Mouse (Mus musculus) left cerebral cortex, postnatal 25 days (tissue): ENCODE measurements around the gene Tmem204. TPM values are rescaled to one million over a fixed set of nuclear protein-coding genes. Genes with fewer than 3 reads are reported as not detected.
A peak's percentile ranks its signal among the peaks of the same experiment; 100 is the strongest.

Source experiments
- DNase-seq, 2 experiments: peaks; one replicate each; pipeline ENCODE4 v3.0.0; 2022; ENCODE audit warnings: low spot score in 2 of 2, mixed read lengths in 1 of 2
- intact Hi-C: fragments of 180-260 bp; cut with DNase I; formaldehyde crosslinking; loops from one replicate; pipeline ENCODE4 v1.15.1; 2025
- total RNA-seq, 2 experiments: library from RNA; stranded (reverse); gene quantifications; 2 replicates each; pipeline ENCODE4 v1.2.3; 2021

Tmem204 gene
- total RNA-seq, 2 experiments from 2014 or later: 10.5 to 11.8 TPM

DNA sequence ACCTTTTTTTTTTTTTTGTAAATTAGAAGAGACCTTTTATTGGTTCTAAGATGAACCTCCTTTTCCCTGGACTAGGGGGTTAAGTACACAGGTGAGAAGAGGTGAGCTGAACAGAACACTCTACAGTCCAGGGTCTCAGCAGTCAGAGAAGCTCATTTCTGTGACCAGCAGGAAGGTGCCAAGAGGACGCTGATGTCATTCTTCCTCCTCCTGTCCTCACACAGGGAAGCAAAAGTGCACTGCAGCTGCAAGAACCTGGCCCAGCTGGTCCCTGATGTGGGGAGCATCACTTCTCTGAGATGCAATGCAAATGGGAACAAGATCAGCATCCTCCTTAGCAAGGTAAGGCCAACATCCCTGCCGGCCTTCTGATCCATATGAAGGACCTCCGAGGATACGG, 38.1 kb downstream of the Tmem204 start:
- DNase-seq: no peak
- intact Hi-C loops: no loop called here

DNA sequence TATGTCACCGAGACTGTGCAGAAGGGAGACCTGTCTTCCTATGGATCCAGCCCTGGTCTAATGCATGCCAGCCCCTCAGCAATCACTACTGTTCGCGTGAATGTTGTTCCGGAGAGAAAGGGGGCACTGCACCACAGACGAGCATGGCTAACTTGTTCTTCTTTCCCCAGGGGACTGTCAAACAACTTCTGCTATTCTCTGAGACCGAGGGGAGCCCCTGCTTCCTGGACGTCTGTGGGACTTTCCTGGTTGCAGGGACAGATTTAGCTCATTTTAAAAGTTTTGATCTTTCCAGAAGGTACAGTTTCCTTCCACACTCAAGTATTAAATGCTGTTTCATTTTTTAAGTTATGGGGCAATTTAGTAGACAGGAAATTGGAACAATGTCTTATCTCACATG, 38.5 kb downstream of the Tmem204 start:
- no peak for DNase-seq
- intact Hi-C loops: no loop called here

DNA sequence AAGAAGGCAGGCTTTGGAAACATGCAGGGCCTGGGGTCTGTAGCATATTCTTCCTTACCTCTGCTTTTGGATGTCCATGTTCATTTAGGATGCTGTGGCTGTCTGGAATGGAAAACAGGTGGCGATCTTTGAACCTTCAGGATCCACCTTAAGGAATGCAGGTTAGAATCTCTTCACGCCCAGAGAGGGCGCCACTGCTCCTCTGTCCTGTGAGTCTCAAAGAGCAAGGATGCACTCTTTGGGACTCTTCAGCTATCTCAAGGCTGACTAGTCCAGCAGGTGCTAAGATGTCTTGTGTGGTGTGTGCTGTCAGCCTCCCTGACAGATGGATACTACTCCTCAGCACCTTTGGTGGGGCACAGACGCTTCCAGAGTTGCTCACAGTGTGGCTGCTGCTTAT, 47.2 kb downstream of the Tmem204 start:
- intact Hi-C loops: loop anchor here (5.0 kb wide), 1 partner anchor 46 kb away; the partner anchor contains the start of gene Tmem204
- DNase-seq: no peak

DNA sequence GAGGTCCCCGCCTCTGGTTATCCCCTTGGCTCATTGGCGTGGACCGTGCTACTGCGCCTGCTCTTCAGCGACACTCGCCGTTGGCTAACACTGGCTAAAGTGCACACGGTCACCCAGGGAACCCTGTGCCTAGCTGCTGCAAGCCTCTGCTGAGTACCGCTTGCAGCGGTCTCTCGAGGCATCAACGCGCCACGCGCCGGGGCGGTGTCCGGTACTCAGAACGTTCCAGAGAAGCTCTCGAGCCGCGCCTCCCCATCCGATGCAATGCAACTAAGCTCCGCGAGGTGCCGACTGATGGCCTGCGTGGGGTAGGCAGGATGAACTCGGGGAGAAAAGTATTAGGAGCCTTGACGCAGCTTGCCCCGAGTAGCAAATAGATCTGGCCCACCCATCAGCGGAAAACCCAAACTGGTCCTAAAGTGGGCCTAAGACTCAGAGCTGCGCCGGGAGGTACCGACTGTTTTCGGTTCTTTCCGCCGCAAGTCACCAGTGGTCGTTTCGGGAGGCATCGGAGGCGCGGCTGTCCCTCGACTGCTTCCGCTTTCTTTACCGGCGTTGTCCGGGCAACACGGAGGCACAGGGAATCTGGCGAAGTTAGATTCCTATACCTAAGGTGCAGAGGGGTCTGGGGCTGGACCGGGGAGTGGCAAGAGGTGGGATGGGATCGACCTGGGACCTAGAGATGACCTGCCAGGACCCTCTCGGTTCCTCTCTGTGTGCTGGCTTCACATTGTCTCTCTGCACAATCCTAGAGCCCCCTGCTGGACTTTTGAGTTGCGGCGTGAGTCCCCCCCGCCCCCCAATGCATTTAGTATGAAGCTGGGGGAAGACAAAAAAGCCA, 66.9 kb downstream of the Tmem204 start:
- intact Hi-C loops: loop anchor here (2.0 kb wide), 1 partner anchor 80 kb away; the partner anchor contains the start of gene Mapk8ip3
- DNase-seq: peak in 1 of 2 experiments; percentile 84

DNA sequence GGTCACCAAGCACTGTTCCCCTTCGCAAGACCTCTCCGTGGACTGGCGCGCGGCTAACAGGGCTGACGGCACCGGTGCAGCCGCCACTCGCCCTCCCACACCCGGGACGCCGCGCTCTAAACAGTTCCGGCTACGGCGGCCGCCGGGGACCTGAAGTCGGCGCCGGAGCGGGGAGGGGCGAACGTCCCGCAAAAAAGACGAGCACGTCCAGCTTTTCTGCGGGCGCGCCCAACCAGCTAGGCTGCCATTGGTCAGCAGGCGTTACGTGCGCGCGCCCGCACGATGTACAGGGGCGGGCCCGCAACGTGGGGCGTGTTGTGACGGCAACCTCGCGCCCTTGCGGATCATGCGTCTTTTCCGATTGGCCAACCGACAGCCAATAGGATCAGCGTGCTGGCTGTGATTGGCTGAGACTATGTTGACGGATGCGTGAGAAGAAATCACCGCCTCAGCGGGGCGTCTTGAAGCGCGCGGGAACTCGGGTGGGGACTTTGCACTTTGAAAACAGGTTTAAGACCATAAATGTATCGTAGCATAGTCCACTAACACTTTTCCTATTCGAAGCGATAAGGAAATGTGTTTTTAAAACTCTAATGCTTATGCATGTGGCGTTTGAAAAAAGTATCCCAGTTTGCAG, 67.6 kb downstream of the Tmem204 start, which contains the start of the genes Cramp1l and Ift140:
TSS of gene Cramp1l (minus strand) at position 134 of the 637 bp plus-strand sequence.
TSS of gene Ift140 (plus strand) at position 431 of the 637 bp plus-strand sequence.
- intact Hi-C loops: loop anchor here (2.0 kb wide), 1 partner anchor 79 kb away; the partner anchor contains the start of gene Mapk8ip3
- peak; percentile 100 for DNase-seq

DNA sequence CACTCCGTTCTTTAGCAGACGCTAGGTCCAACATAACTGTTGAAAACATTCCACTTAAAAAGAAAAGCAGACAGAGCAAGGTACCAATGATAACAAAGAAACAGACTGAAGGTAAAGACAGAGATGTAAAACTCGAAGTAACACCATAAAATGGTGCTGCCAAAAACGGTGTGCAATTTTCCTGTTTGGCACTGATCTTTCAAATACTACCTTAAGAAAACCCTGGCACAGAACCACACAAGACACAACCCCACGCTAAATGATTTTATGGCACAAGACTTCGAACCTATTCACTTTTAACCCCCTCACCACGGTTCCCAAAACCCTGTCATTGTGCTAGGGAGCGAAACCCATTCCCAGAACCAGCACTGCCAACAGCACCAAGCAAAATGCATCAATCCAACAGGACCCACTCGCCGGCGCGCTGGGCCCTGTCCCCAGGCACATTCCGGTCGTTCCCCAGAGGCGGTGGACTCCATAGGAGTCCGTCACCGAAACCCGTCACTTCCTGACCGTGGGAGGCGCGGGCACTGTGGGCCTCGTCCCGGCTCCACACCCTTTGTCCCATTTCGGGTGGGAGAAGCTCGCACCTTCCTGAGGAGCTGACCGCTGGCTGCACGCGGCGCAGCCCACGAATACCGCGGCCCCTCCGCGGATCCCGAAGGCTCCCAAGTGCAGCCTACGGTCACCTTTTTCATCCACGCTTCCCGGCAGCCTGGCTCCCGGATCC, 68.4 kb downstream of the Tmem204 start:
- intact Hi-C loops: no loop called here
- peak; percentile 54 to 63 for DNase-seq

DNA sequence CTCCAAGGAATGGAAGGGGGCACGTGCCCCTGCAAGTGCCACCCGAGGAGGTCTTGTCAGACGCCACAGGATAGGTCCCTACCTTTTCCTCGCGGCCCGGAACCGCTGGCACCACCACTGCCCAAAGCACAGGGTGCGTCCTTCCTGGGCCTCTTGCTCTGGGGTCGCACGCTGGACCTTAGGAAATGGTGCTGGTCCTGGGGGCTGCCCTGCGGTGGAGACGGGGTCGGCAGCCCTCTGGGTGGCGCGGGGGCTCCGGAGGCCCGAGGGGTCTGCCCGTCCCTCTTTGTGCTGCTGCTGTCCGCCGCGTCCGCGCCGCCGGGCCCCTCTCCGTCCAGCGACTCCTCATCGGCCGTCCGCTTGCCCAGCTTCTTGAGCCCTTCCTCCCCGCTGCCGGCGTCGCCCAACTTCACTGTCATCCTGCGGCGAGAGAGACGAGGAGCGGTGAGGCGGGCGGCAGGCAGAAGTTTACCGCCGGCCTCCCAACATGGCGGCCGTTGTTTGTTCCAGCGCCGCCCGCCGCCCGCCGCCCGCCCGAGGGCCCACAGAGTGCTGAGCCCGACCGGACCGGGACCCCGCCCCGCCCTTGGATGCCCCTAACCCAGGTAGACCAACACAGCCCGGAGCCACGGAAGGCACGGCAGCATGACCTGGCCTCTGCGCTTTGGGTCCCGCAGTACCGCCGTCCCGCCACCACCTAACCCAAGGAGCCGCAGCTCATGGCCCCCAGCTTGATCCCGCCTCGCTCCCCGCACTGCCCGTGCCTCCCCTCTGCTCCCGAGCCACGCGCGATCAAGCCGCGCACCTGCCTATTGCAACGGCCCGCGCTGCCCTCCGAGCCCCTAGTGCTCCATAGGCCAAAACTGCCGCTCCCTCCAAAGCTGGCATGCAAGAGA, 69.5 kb downstream of the Tmem204 start:
- DNase-seq: peak in 1 of 2 experiments; percentile 3
- intact Hi-C loops: no loop called here

Other genes starting within 250 kb of the Tmem204 start
- 100 to 1,000 TPM; 133 to 141 TPM for gene Hagh, start 243.4 kb downstream of the Tmem204 start, total RNA-seq
- gene Fahd1, start 233.2 kb downstream of the Tmem204 start, total RNA-seq: 10 to 100 TPM; 17.6 to 20.9 TPM
- not detected for gene Igfals, start 217.6 kb downstream of the Tmem204 start, total RNA-seq
- gene Nubp2, start 197.2 kb downstream of the Tmem204 start, total RNA-seq: 10 to 100 TPM; 32.7 to 33.6 TPM
- 10 to 100 TPM; 57.9 to 58.0 TPM for gene Spsb3, start 196.9 kb downstream of the Tmem204 start, total RNA-seq
- gene Eme2, start 188.5 kb downstream of the Tmem204 start, total RNA-seq: 10 to 100 TPM; 52.9 to 59.1 TPM
- gene Mrps34, start 188.5 kb downstream of the Tmem204 start, total RNA-seq: 10 to 100 TPM; 64.6 to 69.9 TPM
- gene Nme3, start 187.1 kb downstream of the Tmem204 start, total RNA-seq: 10 to 100 TPM; 47.4 to 47.5 TPM
- 100 to 1,000 TPM; 345 to 372 TPM for gene Mapk8ip3, start 146.6 kb downstream of the Tmem204 start, total RNA-seq
- gene Jpt2, start 122.9 kb downstream of the Tmem204 start, total RNA-seq: 1 to 10 TPM; 5.5 to 5.6 TPM
- gene Cramp1l, start 67.8 kb downstream of the Tmem204 start, total RNA-seq: 10 to 100 TPM; 25.7 to 26.6 TPM
- 10 to 100 TPM; 21.9 to 23.0 TPM for gene Ift140, start 67.5 kb downstream of the Tmem204 start, total RNA-seq
- 10 to 100 TPM; 26.3 to 28.7 TPM for gene Telo2, start 32.4 kb upstream of the Tmem204 start, total RNA-seq
- under 1 TPM; 0.46 to 0.76 TPM for gene Ptx4, start 37.2 kb upstream of the Tmem204 start, total RNA-seq
- gene Clcn7, start 49.8 kb upstream of the Tmem204 start, total RNA-seq: 10 to 100 TPM; 51.4 to 52.3 TPM
- under 1 TPM; 0.14 TPM for gene Ccdc154, start 78.9 kb upstream of the Tmem204 start, total RNA-seq
- not detected for gene Gm38655, start 91.9 kb upstream of the Tmem204 start, total RNA-seq
- 10 to 100 TPM; 19.9 to 21.3 TPM for gene BC003965, start 101.0 kb upstream of the Tmem204 start, total RNA-seq
- 10 to 100 TPM; 37.3 to 38.6 TPM for gene Unkl, start 104.8 kb upstream of the Tmem204 start, total RNA-seq
- gene Gnptg, start 156.5 kb upstream of the Tmem204 start, total RNA-seq: 10 to 100 TPM; 71.3 to 79.8 TPM
- 10 to 100 TPM; 24.6 to 25.4 TPM for gene Tsr3, start 156.6 kb upstream of the Tmem204 start, total RNA-seq
- gene Baiap3, start 172.8 kb upstream of the Tmem204 start, total RNA-seq: 10 to 100 TPM; 17.9 to 28.6 TPM
- 100 to 1,000 TPM; 209 to 215 TPM for gene Ube2i, start 191.0 kb upstream of the Tmem204 start, total RNA-seq
- gene Prss34, start 214.8 kb upstream of the Tmem204 start, total RNA-seq: not detected
- gene Prss28, start 225.1 kb upstream of the Tmem204 start, total RNA-seq: not detected
- not detected for gene Prss29, start 235.1 kb upstream of the Tmem204 start, total RNA-seq